Mouse (Mus musculus) CD4-positive helper T cell, adult 2 months (primary cell): ENCODE data around the gene Stambp.
"Not testable (repeated sequence)": the region's sequence is repeated elsewhere in the genome, so short reads cannot be mapped to it uniquely, and the experiment has no call there.

ENCODE experiments used
- DNase-seq: peaks from one replicate; pipeline ENCODE4 v3.0.0-alpha.2; 2012; ENCODE audit warnings: low read depth, missing footprints, low spot score

Stambp gene

GRCm38 (mm10) chr6:83572671-83573070 is at the start of gene Stambp:
TSS of gene Stambp (minus strand) at chr6:83572729.
- DNase-seq = no peak

- no peak for DNase-seq
Measured at GRCm38 (mm10) chr6:83619955-83620354, 47.4 kb upstream of the Stambp start.

DNA sequence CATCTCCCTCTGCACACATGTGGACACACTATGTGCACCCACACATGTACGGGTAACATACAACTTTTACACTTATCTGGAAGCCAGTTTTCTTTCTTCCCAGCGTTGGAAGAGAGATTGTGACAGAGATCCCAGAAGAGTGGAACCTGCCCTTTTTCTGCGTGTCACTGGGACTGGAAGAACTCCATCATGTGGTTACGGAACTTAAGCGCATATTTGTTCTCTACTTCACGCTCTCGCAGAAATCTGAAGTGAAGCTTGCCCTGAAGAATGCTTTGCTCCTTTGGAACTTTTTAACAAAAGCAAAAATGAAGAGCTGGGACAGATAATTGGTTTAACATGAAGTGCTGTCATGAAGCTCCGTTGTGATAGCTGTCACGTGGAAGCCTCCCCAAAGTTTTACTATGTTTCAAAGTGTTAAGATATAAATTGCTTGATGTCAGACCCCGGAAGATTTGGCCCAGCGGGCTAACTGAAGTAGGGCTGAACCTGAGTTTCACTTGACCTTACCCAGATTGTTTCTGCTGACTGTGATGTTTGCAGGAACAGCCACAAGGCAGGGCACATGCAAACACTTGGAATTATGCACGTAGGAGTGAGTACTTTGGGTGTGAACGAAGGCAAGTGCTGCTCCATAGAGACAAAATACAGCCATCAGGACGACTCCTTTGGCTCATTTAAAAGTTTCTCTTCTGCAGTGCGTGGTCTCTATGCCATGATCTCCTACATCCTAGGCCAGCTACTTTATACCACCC is 45.2 kb upstream of the Stambp start:
- DNase-seq = no peak

- no peak for DNase-seq
Measured at GRCm38 (mm10) chr6:83616512-83616911, 44.0 kb upstream of the Stambp start.

- no peak for DNase-seq
Measured at GRCm38 (mm10) chr6:83614469-83614868, 41.9 kb upstream of the Stambp start.

GRCm38 (mm10) chr6:83612976-83613375 is 40.4 kb upstream of the Stambp start:
- DNase-seq = no peak

DNA sequence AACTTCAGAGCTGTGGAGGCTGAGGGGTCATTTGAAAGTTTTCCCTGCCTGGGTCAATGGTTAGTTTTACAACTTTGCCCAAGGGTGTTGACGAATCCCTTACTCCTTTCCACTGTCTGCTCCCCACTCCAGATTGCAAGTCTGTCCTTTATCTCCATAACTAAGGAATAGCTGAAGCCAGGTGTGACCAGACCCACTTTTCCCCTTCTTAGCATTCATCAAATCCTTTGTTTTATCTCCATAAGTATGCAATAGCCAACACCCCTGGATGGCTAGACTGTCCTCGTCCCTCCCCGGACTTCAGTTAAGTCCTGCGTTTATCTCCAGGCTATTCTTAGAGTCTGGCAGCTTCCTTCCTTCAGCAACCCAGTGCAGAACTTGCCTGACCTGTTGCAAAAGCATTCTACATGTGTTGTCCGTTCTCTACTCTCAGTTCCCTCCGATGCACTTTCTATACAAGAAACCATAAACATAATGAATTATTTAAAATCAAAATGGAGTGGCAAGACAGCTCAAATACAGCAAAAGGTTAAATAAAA is 27.2 kb upstream of the Stambp start:
- no peak for DNase-seq

GRCm38 (mm10) chr6:83599060-83599550 is 26.6 kb upstream of the Stambp start:
- DNase-seq = no peak

- DNase-seq = peak; percentile 42
Measured at GRCm38 (mm10) chr6:83598646-83599045, 26.1 kb upstream of the Stambp start.

GRCm38 (mm10) chr6:83597988-83598387 is 25.5 kb upstream of the Stambp start:
- no peak for DNase-seq

- no peak for DNase-seq
Measured at GRCm38 (mm10) chr6:83595035-83595434, 22.5 kb upstream of the Stambp start.

DNA sequence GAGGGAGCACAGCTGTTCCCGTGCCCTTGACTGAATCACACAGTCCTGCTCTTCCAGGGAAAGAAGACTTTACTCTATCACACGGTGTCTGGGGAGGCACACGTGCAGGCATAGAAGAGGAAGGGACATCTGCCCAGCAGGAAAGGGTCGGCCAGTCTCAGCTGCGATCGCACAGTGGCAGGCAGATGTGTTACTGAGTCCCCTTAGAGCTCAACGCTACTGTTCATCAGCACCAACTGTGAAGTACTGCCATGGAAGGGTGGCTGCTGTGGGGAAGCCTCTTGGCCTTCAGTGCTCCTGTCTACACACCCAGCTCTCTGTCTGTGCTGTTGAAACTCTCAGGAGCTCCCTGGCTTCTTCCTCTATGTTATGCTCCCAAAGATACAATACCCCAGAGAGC is 21.4 kb upstream of the Stambp start:
- DNase-seq = no peak

GRCm38 (mm10) chr6:83592051-83592450 is 19.5 kb upstream of the Stambp start:
- DNase-seq = no peak

- DNase-seq = no peak
Measured at GRCm38 (mm10) chr6:83590301-83590700, 17.8 kb upstream of the Stambp start.

DNA sequence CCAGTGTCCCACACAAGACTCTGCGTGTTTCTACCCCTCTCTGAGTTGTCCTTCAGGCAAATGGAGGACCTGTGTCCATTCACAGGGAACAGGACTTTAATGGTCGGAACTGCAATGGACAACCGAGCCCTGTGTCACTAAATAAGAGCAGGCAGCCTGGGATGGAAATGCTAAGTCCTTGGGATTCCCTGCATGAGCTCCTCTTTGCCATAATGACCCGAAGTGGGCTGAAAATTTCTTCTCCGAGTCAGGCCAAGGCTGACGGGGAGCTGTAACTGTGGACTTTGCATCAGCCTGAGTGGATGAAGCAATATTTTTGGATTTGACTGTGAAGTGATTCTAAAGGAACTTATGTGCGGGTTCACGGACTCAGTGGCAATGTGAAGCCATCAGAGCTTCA is 14.7 kb upstream of the Stambp start:
- DNase-seq = not testable (repeated sequence)

DNA sequence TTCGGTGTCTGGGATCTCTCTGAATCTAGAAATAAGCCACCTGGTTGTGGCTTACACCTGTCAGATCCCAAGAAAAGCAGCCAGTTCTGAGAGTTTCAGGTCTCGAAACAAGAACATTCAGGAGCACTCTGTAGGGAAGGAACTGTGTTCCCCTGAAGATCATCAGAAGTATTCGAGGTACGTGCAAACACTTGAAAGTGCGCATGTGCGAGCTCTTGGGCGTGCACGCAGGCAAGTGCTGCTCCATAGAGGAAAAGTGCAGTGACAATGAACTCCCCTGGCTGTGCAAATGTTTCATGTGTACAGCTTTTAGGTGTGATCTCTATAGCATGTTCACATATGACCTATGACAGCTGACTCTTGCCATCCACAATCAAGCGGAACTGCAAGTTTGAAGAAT is 12.8 kb upstream of the Stambp start:
- not testable (repeated sequence) for DNase-seq

DNA sequence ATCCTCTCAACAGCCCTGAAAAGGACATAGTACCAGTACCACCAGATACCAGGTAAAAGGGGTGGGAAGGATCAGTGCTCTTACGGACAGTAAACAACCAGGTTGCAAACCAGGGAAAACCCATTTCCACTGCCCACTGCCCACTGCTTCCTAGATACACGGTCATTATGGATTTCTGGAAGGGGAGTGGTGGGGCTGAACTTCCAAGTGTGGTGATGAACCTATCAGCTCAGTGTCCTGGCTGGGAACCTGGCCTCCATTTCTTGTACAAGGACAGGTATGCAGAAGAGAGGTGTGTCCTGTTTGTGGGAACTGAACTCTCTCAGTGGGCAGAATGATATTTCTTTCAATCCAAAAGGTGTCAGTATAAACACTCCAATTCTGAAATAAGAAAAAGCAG is 11.1 kb upstream of the Stambp start:
- no peak for DNase-seq

GRCm38 (mm10) chr6:83582938-83583270 is 10.4 kb upstream of the Stambp start:
- peak; percentile 73 for DNase-seq

DNA sequence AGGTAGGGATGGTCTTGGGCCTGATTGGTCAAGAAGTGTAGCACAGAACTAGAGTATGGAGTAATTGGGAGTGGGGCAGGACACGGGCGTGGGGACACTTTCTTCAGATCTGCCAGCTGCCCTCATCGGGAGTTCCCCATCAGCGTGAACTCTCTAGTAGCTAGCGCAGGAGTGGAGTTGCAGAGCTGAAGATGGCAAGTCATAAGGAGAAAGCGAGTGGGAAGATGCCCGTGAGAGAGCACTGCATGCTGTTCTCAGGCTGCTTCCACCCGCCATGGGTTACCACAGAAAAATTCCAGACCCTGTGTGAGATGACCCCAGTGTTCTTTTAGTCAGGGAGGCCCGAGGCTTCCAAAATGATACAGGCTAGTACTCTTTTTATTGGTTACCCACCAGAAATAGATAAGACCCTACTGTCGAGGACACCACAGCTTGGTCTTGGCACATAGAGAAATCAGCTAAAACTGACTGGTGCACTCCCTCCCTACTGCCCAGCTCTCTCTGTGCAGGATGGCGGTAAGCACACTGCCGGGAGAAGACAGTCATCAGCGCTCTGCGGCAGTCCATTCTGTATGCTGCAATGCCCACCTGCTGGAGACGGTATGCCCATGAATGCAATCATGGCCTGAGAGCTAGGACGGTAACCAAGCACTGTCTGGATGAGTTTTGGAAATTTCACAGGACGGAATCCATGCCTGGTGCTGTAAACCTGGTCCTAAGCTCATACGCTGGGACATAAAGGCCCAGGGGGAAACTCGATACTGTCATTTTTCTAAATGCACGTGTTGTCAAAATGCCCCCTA is 9.8 kb upstream of the Stambp start:
- peak; percentile 55 for DNase-seq

DNA sequence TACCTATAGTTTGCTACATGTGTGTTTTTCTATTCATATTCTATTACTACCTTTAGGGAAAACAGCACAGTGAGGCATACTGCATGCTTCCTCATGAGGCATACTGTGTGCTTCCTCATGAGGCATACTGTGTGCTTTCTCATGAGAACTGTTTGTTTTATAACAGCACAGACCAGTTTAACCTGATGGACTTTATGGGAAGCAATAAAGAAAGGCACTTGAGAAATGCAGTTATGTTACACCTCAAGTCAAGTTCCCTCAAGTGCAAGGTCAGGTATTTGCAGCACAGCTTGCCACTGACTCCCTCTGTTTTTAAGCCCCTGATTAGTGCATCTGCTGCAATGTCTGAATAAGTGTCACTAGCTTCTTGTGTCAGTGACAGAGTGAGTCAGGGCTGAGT is 5.0 kb upstream of the Stambp start:
- DNase-seq = no peak

DNA sequence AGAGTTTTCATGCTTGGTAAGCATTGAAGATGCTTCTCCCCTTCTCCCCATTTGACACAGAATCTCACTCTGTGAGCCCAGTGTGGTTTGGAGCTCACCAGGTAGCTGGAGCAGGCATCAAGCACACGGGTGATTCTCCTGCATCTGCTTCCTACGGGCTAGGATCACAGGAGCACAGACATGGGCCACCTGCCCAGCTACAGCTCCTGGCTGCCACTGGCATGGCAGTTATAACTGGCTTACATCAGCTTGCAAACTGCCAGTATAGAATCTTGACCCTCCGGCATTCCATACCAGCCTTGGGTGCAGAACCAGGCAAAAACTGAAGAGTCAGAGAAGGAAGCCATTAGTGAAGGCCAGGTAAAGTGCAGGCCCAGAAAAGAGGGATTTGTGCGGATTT is 3.1 kb upstream of the Stambp start:
- no peak for DNase-seq

GRCm38 (mm10) chr6:83571840-83572667 is 475 bp downstream of the Stambp start:
- DNase-seq = peak; percentile 92
